Mouse (Mus musculus) stomach, postnatal 0 days (tissue): ENCODE results near the gene Acvrl1.

Experiments used
- CTCF ChIP-seq: IDR thresholded peaks from 2 replicates; pipeline ENCODE4 v1.5.1; 2016; ENCODE audit warnings: antibody characterized with exemption, low read depth, mild to moderate bottlenecking, moderate library complexity
- EP300 ChIP-seq: optimal IDR thresholded peaks from 2 replicates; pipeline ENCODE3; 2016; ENCODE audit warnings: antibody characterized with exemption

DNA sequence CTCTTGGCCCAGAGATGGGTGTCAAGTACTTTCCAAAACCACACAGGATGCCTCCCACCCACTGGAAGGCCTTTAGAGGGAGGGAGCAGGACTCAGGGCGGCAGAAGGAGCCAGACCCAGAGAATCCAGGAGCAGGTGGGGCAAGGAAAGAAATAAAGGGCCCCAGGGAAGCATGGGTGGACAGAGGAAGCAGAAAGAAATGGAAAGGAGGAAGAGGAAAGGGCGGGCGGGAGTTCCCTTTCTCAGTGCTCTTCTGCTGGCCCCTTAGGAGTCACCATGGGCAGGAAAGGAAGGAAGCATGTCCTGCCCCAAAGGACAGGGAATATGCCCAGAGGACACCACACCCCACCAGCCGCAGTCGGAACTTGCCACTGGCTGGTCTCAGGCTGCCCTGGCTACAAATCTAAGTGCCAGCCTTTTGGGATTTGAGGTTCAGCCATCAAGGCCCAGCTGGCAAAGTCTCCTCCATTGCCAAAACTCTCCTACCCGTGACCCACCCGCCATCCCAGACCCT is 47.2 kb upstream of the Acvrl1 start:
- TF ChIP-seq CTCF (no peak), EP300 (no peak)
